Mouse (Mus musculus): ENCODE results near the gene Sit1.

DNA sequence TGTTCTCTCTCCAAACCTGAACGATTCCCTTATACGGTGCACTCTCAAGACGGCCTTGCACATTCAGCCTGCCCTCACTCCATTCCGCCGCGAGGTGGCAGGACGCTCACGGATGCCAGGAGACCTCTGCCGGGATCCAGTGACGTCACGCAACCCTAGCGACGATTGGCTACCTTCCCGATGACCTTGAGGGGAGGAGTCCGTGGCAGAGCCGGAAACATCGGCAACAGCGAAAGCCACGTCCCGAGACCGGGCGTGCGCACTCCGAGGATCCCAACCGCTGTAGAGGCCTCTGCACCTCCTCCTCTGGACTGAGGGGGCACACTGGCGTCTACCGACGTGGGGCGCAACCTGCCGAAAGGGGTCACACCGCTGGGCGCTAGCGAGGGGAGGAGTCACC lies 41.5 kb downstream of the Sit1 start:
- TF ChIP-seq ZNF384 (IDR thresholded peaks at IDR 0.05; ENCODE audit: low read depth, low read length) (no peak), HCFC1 (IDR thresholded peaks at IDR 0.05; ENCODE audit: borderline replicate concordance, insufficient read depth, low read length) (peak; percentile 46; the same call in 1 of the 2 replicates), CHD2 (IDR thresholded peaks at IDR 0.05; ENCODE audit: low read depth, low read length) (no peak), ZC3H11A (IDR thresholded peaks at IDR 0.05; ENCODE audit: borderline replicate concordance, low read depth, low read length) (peak; percentile 50; the same call in 1 of the 2 replicates), MAFK (IDR thresholded peaks at IDR 0.05; ENCODE audit: insufficient read depth, low read depth, low read length) (no peak)

Data from ES-E14 (cell line).